Mouse (Mus musculus) gonadal fat pad, adult 2 months (tissue): ENCODE data around the gene Ifit3b. TPM values are rescaled to one million over a fixed set of nuclear protein-coding genes. Genes with fewer than 3 reads are reported as not detected.
"Not testable (repeated sequence)": the region's sequence is repeated elsewhere in the genome, so short reads cannot be mapped to it uniquely, and the experiment has no call there.

ENCODE experiments used
- DNase-seq: peaks from one replicate; pipeline ENCODE4 v3.0.0-alpha.2; 2012; ENCODE audit warnings: low read depth
- polyA plus RNA-seq: library from polyadenylated mRNA; depleted of rRNA; stranded (reverse); fragments of >200 nt; gene quantifications from 2 replicates; pipeline ENCODE4 v1.2.3, GENCODE M21; 2012; rRNA removed

The Ifit3b gene
- 1.0 and 1.1 TPM in 2 replicates for polyA plus RNA-seq

GRCm38 (mm10) chr19:34607237-34608051 lies at the start of gene Ifit3b:
Gene Ifit3b (plus strand): TSS chr19:34607970.
- DNase-seq, result not testable (repeated sequence)

GRCm38 (mm10) chr19:34562556-34562955 lies 45.2 kb upstream of the Ifit3b start:
- no peak for DNase-seq

- DNase-seq, result no peak
Measured at GRCm38 (mm10) chr19:34566178-34566784, 41.5 kb upstream of the Ifit3b start.

GRCm38 (mm10) chr19:34568988-34569895 lies 38.5 kb upstream of the Ifit3b start:
- DNase-seq, result no peak

GRCm38 (mm10) chr19:34569896-34570476 lies 37.8 kb upstream of the Ifit3b start:
- DNase-seq, result no peak

- no peak for DNase-seq
Measured at GRCm38 (mm10) chr19:34571080-34571479, 36.7 kb upstream of the Ifit3b start.

GRCm38 (mm10) chr19:34573650-34574049 lies 34.1 kb upstream of the Ifit3b start:
- no peak for DNase-seq

- no peak for DNase-seq
Measured at GRCm38 (mm10) chr19:34577121-34577520, 30.6 kb upstream of the Ifit3b start.

- not testable (repeated sequence) for DNase-seq
Measured at GRCm38 (mm10) chr19:34582696-34583095, 25.1 kb upstream of the Ifit3b start.

GRCm38 (mm10) chr19:34583126-34583766 lies 24.5 kb upstream of the Ifit3b start, which contains the start of gene Ifit3:
Gene Ifit3 (plus strand): TSS chr19:34583531.
- DNase-seq, result not testable (repeated sequence)

GRCm38 (mm10) chr19:34585740-34586458 lies 21.9 kb upstream of the Ifit3b start:
- DNase-seq, result not testable (repeated sequence)

GRCm38 (mm10) chr19:34587898-34588692 lies 19.7 kb upstream of the Ifit3b start:
- not testable (repeated sequence) for DNase-seq

GRCm38 (mm10) chr19:34588959-34589358 lies 18.8 kb upstream of the Ifit3b start:
- DNase-seq, result no peak

- DNase-seq, result no peak
Measured at GRCm38 (mm10) chr19:34593456-34593855, 14.3 kb upstream of the Ifit3b start.

GRCm38 (mm10) chr19:34594523-34594922 lies 13.2 kb upstream of the Ifit3b start:
- not testable (repeated sequence) for DNase-seq

- no peak for DNase-seq
Measured at GRCm38 (mm10) chr19:34596811-34597210, 11.0 kb upstream of the Ifit3b start.

- DNase-seq, result no peak
Measured at GRCm38 (mm10) chr19:34598341-34598740, 9.4 kb upstream of the Ifit3b start.

GRCm38 (mm10) chr19:34599250-34599649 lies 8.5 kb upstream of the Ifit3b start:
- not testable (repeated sequence) for DNase-seq

- not testable (repeated sequence) for DNase-seq
Measured at GRCm38 (mm10) chr19:34601888-34602287, 5.9 kb upstream of the Ifit3b start, which contains the start of gene Ifit1bl1. Gene Ifit1bl1 (minus strand): TSS chr19:34601956.
